Mouse (Mus musculus) ES-E14 (cell line): Measurements from ENCODE around the gene Mmgt1.

Experiments used
- CHD2 ChIP-seq: IDR thresholded peaks from 2 replicates; pipeline ENCODE4 v1.6.1; 2014; ENCODE audit warnings: mild to moderate bottlenecking, low read depth, low read length, inconsistent platforms
- HCFC1 ChIP-seq: IDR thresholded peaks from 2 replicates; pipeline ENCODE4 v1.6.1; 2012; ENCODE audit warnings: low read length, inconsistent platforms, borderline replicate concordance; ENCODE audit not compliant: insufficient read depth
- MAFK ChIP-seq: IDR thresholded peaks from 2 replicates; pipeline ENCODE4 v1.6.1; 2014; ENCODE audit warnings: mild to moderate bottlenecking, low read depth, low read length, inconsistent platforms; ENCODE audit not compliant: insufficient read depth
- ZC3H11A ChIP-seq: IDR thresholded peaks from 2 replicates; pipeline ENCODE4 v1.6.1; 2012; ENCODE audit warnings: low read depth, mild to moderate bottlenecking, inconsistent platforms, low read length, borderline replicate concordance
- ZNF384 ChIP-seq: IDR thresholded peaks from 2 replicates; pipeline ENCODE4 v1.6.1; 2012; ENCODE audit warnings: low read depth, low read length, inconsistent platforms

DNA sequence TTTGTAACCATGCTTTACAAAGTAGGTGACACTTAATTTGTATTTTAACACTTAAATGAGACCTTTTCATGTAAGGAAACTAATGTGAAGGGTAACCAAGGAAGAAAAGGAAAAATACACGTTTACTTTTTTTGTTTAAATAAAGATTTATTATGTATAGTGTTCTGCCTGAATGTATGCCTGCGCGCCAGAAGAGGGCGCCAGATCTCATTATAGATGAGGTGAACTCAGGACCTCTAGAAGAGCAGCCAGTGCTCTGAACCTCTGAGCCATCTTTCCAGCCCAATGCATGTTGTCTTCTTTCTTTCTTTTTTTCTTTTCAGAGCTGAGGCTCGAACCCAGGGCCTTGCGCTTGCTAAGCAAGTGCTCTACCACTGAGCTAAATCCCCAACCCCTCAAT lies 25.4 kb downstream of the Mmgt1 start:
- no peak for TF ChIP-seq MAFK
- TF ChIP-seq HCFC1: no peak
- TF ChIP-seq ZNF384: no peak
- TF ChIP-seq ZC3H11A: no peak
- no peak for TF ChIP-seq CHD2
